Mouse (Mus musculus): ENCODE data around the gene Mfap1a. TPM values are rescaled to one million over a fixed set of nuclear protein-coding genes. Genes with fewer than 3 reads are reported as not detected.
"Not testable (repeated sequence)": the region's sequence is repeated elsewhere in the genome, so short reads cannot be mapped to it uniquely, and the experiment has no call there.

Mfap1a gene
- 16.9 and 18.6 TPM in 2 replicates for polyA plus RNA-seq (2016; fragmentation: Nextera tagmentation; extraction: Ambion mirVana)

DNA sequence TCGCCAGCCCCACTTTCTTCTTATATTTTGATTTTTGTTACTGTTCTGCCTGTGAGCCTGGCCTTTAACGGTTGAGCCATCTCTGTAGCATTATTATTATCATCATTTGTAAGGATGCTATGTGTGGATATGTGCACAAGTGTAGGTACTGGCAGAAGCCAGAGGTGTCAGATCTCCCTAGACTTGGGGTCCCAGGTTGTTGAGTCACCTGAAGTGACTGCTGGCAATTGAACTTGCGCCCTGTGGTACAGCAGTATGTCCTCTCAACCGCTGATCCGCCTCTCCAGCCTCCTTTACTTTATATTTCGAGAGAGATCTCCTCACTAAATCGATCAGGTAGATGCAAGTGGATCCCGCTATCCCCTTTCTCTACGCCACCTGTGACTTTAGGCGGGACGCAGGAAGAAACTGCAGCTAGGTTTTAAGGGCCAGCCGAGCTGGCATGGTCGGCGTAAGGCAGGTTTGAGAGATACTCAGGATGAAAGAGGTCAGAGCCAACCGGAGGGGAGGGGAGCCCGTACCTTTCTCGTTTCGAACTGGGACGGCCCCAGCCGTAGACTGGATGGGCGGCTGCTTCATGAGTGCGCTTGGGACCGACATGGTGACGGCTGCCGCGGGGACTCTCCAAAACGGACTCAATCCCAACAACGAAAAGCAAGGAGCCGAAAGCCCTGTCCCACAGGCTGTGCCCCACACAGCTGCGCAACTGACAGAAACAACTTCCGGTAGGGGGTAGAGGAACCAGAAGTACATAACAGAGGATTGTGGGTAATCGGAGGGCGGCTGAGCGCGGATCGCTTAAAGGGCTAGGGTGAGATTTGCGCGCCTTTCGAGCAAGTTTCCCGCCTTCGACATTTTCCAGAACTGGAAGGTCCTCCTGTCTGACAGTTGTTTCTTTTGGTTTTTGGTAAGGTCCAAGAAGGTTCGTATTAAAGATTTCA, at the start of gene Mfap1a, which contains the start of gene Wdr76:
Mfap1a (minus strand) TSS at position 724 of the 941 bp plus-strand sequence.
Wdr76 (plus strand) TSS at position 782 of the 941 bp plus-strand sequence.
- H3K27me3 ChIP-seq (replicated peaks): not testable (repeated sequence)
- 3% methylated on average over 42 of the region's 42 CpGs for WGBS
- H3K27ac ChIP-seq (ENCODE audit: poor library complexity, severe bottlenecking): peak within 1 kb of the TSS; percentile 51; the same call in 1 of the 2 replicates

DNA sequence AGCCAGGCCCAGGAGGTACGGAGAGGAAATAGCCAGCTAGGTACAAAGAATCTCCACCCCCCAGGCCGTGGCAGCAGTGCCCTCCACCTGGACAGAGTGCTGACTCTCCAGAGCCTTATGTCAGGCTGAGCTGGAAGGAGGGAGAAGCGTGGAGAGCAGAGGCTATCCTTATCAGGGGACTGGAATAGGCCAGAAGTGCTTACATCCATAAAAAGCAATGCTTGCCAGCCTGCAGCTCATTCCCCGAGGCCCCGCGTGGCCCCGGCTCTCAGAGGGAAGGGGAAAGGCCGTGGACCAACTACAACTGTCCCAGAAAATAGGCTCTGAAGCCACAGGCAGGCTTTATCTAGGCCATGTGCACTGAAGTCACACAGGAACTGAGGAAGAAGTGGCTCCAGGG, 44.8 kb upstream of the Mfap1a start:
- peaks cover 33% of the 10 kb centered on the region for H3K4me1 ChIP-seq (replicated peaks)
- H3K4me3 ChIP-seq: peak overlapping the region; percentile 40
- WGBS: 22% methylated on average over 8 of the region's 8 CpGs
- H3K27me3 ChIP-seq (replicated peaks): no peaks in the 10 kb centered on the region
- peak; percentile 64 for ATAC-seq (ENCODE audit: insufficient number of reproducible peaks, low FRiP score)
- peak overlapping the region; percentile 59 for H3K9ac ChIP-seq
- H3K36me3 ChIP-seq: peaks cover 15% of the 10 kb centered on the region
- H3K4me2 ChIP-seq: peak overlapping the region; percentile 58
- H3K27ac ChIP-seq (ENCODE audit: poor library complexity, severe bottlenecking): peak overlapping the region; percentile 95
- no peaks in the 10 kb centered on the region for H3K9me3 ChIP-seq (replicated peaks)

More for the DNA sequence above, at the start of gene Mfap1a, which contains the start of gene Wdr76:
- peak within 1 kb of the TSS; percentile 79 for H3K9ac ChIP-seq
- not testable (repeated sequence) for H3K9me3 ChIP-seq (replicated peaks); H3K36me3 ChIP-seq
- peak within 1 kb of the TSS; percentile 66 for H3K4me3 ChIP-seq
- ATAC-seq (ENCODE audit: insufficient number of reproducible peaks, low FRiP score): peak; percentile 90
- H3K4me1 ChIP-seq (replicated peaks): peaks cover 14% of the 10 kb centered on the region
- peak within 1 kb of the TSS; percentile 83 for H3K4me2 ChIP-seq

DNA sequence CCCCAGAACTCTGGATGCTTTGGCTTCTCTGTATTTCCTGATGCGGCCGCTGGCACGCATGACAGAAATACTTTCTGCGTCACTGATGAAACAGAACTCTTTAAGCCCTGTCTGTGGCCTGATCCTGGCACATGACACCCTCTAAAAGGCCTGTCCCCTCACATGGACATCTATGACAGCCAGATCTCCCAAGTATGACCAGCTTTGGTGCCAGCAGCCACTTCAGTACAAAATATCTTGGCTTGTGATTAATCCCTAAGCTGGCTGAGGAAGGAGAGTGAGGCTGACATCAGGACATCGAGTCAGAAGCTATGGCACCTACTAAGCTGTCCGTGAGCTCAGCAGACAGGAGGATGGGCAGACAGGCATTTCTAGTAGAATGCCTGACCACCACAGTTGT, 43.2 kb upstream of the Mfap1a start:
- no peaks in the 10 kb centered on the region for H3K27me3 ChIP-seq (replicated peaks)
- no peak for ATAC-seq (ENCODE audit: insufficient number of reproducible peaks, low FRiP score)
- peak overlapping the region; percentile 55 for H3K27ac ChIP-seq (ENCODE audit: poor library complexity, severe bottlenecking)
- H3K36me3 ChIP-seq: peaks cover 27% of the 10 kb centered on the region
- WGBS: 75% methylated on average over 6 of the region's 6 CpGs
- no peaks in the 10 kb centered on the region for H3K9me3 ChIP-seq (replicated peaks)
- H3K4me1 ChIP-seq (replicated peaks): peaks cover 33% of the 10 kb centered on the region
- peak overlapping the region; percentile 58 for H3K4me2 ChIP-seq
- H3K4me3 ChIP-seq: peak overlapping the region; percentile 20; the same call in 1 of the 2 replicates
- H3K9ac ChIP-seq: peak overlapping the region; percentile 20; the same call in 1 of the 2 replicates

DNA sequence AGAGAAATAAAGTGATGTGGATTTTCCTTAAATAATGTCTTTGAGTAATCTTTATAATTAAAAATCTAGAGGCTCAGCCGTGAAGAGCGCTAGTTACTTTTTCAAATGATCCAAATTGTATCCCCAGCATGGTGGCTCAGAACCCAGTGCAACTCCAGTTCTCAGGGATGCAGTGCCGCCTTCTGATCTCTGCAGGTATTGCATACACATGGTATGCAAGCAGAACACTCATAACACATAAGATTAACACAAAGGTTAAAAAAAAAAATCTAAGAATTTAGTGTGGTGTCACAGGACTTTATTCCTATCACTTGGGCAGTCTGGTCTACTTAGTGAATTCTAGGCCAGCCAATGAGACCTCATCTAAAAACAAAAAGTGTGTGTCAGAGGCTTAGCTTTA, 38.4 kb upstream of the Mfap1a start:
- no peak for ATAC-seq (ENCODE audit: insufficient number of reproducible peaks, low FRiP score)
- WGBS: 92% methylated on average over 3 of the region's 3 CpGs
- H3K27ac ChIP-seq (ENCODE audit: poor library complexity, severe bottlenecking): no peak overlapping the region
- H3K9ac ChIP-seq: no peak overlapping the region
- peaks cover 15% of the 10 kb centered on the region for H3K4me1 ChIP-seq (replicated peaks)
- H3K9me3 ChIP-seq (replicated peaks): no peaks in the 10 kb centered on the region; the same call in 1 of the 2 replicates
- no peak overlapping the region for H3K4me3 ChIP-seq
- peaks cover 61% of the 10 kb centered on the region for H3K36me3 ChIP-seq
- H3K4me2 ChIP-seq: no peak overlapping the region
- no peaks in the 10 kb centered on the region for H3K27me3 ChIP-seq (replicated peaks)

DNA sequence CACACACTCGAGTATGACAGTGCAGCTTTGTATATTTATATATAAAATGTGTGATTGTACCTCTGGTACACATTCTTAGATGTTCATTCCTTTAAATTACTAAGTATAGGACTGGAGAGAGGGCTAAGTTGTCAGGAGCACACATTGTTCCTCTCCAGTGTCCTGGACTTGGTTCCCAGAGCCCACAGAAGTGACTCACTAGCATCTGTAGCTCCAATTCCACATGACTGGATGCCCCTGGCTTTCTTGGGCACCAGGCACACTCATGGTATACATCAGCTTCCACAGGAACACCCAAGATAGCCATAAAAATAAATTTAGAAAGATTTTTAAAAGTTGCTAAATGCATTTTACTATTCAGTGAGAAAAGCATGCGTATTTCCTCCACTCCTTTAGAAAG, 18.6 kb upstream of the Mfap1a start:
- Histone ChIP-seq H3K4me1 (replicated peaks) (no peaks in the 10 kb centered on the region), H3K9ac (no peak overlapping the region), H3K4me3 (no peak overlapping the region), H3K4me2 (no peak overlapping the region), H3K9me3 (replicated peaks) (no peaks in the 10 kb centered on the region), H3K36me3 (peaks cover 37% of the 10 kb centered on the region), H3K27ac (ENCODE audit: poor library complexity, severe bottlenecking) (no peak overlapping the region), H3K27me3 (replicated peaks) (no peaks in the 10 kb centered on the region)
- no peak for ATAC-seq (ENCODE audit: insufficient number of reproducible peaks, low FRiP score)
- 92% methylated on average over 2 of the region's 2 CpGs for WGBS

DNA sequence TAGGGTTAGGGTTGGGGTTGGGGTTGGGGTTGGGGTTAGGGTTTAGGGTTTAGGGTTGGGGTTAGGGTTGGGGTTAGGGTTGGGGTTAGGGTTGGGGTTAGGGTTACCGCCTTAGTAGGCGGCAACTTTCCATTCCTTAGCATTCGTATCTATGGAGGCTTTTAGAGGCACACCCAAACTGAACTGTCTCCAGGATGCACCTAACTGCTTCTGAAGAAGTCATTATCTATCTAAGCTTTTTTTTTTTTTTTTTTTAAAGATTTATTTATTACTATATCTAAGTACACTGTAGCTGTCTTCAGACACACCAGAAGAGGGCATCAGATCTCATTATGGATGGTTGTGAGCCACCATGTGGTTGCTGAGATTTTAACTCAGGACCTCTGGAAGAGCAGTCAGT, 16.4 kb upstream of the Mfap1a start:
- H3K36me3 ChIP-seq: peaks cover 44% of the 10 kb centered on the region
- not testable (repeated sequence) for H3K9me3 ChIP-seq (replicated peaks); H3K27ac ChIP-seq (ENCODE audit: poor library complexity, severe bottlenecking); H3K4me1 ChIP-seq (replicated peaks); H3K4me2 ChIP-seq; H3K27me3 ChIP-seq (replicated peaks); H3K9ac ChIP-seq; H3K4me3 ChIP-seq; ATAC-seq (ENCODE audit: insufficient number of reproducible peaks, low FRiP score)
- 94% methylated on average over 3 of the region's 3 CpGs for WGBS

DNA sequence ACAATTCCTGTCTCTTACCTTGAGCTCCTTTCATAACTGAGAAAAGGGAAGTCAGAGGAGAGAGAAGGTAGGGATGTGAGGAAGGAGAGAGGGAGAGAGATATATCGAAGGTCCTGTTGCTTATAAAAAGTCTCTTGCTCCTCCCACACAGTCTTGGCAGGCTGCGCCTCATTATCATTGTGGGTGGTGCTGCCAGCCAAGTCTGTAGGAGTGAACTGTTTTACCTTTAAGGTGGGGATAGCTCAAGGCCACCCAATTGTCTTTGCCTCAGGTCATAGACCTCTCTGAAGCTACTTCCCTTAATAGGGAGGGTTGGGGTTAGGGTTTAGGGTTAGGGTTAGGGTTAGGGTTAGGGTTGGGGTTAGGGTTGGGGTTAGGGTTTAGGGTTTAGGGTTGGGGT, 15.5 kb upstream of the Mfap1a start:
- no peaks in the 10 kb centered on the region for H3K4me1 ChIP-seq (replicated peaks)
- H3K36me3 ChIP-seq: peaks cover 48% of the 10 kb centered on the region
- no peak overlapping the region for H3K4me3 ChIP-seq
- H3K9ac ChIP-seq: no peak overlapping the region
- no peaks in the 10 kb centered on the region for H3K27me3 ChIP-seq (replicated peaks)
- no peak for ATAC-seq (ENCODE audit: insufficient number of reproducible peaks, low FRiP score)
- H3K9me3 ChIP-seq (replicated peaks): no peaks in the 10 kb centered on the region
- WGBS: 93% methylated on average over 2 of the region's 2 CpGs
- no peak overlapping the region for H3K27ac ChIP-seq (ENCODE audit: poor library complexity, severe bottlenecking)
- H3K4me2 ChIP-seq: no peak overlapping the region

DNA sequence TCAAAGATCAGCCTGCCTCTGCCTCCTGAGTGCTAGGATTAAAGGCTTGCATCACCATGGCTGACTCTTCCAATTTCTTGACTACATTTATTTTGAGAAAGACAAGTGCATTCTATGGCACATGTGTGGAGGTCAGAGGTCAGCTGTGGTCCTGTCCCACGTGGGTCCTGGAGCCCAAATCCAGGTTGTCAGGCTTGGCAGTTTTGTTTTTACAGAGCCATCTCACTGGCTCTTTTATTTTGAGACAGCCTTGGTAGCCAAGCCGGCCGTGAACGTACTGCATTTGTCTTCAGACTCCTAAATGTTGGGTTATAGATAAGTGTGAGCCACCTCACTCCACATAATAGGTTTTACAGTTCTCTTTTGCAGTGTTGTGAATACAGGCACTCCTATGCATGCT, 12.2 kb upstream of the Mfap1a start:
- not testable (repeated sequence) for H3K9me3 ChIP-seq (replicated peaks); H3K4me1 ChIP-seq (replicated peaks); H3K27me3 ChIP-seq (replicated peaks); H3K9ac ChIP-seq; ATAC-seq (ENCODE audit: insufficient number of reproducible peaks, low FRiP score); H3K27ac ChIP-seq (ENCODE audit: poor library complexity, severe bottlenecking); H3K4me3 ChIP-seq; H3K4me2 ChIP-seq
- H3K36me3 ChIP-seq: peaks cover 43% of the 10 kb centered on the region
- 91% methylated on average over 4 of the region's 4 CpGs for WGBS

DNA sequence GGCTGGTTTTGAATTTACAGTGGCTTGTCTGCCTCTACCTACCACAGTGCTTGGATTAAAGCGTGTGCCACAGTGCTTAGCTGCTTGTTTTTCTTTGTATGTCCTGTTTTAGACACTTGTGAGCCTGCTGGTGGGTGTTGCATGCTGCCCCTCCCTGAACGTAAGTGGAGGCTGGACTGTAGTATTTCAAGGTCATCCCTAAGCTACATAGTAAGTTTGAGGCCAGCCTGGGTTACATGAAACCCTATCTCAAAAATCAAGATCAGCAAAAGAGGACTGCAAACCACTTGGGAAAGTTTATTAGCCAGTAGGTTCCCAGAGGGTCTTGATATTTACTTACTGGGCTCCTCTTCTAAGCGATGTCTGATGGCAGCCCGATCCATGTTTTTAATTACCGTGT, 11.6 kb upstream of the Mfap1a start:
- H3K27me3 ChIP-seq (replicated peaks): no peaks in the 10 kb centered on the region
- H3K36me3 ChIP-seq: peaks cover 44% of the 10 kb centered on the region
- no peak overlapping the region for H3K9ac ChIP-seq
- no peak overlapping the region for H3K27ac ChIP-seq (ENCODE audit: poor library complexity, severe bottlenecking)
- no peak overlapping the region for H3K4me2 ChIP-seq
- no peak overlapping the region for H3K4me3 ChIP-seq
- no peaks in the 10 kb centered on the region for H3K9me3 ChIP-seq (replicated peaks)
- no peaks in the 10 kb centered on the region for H3K4me1 ChIP-seq (replicated peaks)
- ATAC-seq (ENCODE audit: insufficient number of reproducible peaks, low FRiP score): no peak
- WGBS: 92% methylated on average over 5 of the region's 5 CpGs

DNA sequence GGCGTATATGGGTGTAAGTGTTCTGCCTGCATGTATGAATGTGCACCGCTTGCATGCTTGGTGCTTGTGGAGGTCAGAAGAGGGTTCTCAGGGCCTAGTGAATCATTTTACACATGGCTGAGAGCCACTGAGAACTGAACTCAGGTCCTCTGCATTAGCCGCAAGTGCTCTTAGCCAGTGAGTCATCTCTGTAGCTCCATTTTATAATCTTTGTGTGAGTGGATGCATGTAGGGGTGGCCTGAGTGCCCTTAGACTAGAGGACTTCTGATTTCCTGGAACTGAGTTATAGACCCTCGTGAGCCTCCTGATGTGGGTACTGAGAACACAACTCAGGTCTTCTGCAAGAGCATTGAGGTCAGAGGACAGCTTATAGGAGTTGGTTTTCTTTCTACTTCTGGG, 7.7 kb upstream of the Mfap1a start:
- WGBS: 92% methylated on average over 4 of the region's 4 CpGs
- no peak overlapping the region for H3K4me2 ChIP-seq
- H3K4me1 ChIP-seq (replicated peaks): peaks cover 6% of the 10 kb centered on the region; the same call in 1 of the 2 replicates
- H3K9ac ChIP-seq: no peak overlapping the region
- no peak overlapping the region for H3K27ac ChIP-seq (ENCODE audit: poor library complexity, severe bottlenecking)
- ATAC-seq (ENCODE audit: insufficient number of reproducible peaks, low FRiP score): no peak
- H3K9me3 ChIP-seq (replicated peaks): no peaks in the 10 kb centered on the region
- peaks cover 51% of the 10 kb centered on the region for H3K36me3 ChIP-seq
- no peaks in the 10 kb centered on the region for H3K27me3 ChIP-seq (replicated peaks)
- no peak overlapping the region for H3K4me3 ChIP-seq

DNA sequence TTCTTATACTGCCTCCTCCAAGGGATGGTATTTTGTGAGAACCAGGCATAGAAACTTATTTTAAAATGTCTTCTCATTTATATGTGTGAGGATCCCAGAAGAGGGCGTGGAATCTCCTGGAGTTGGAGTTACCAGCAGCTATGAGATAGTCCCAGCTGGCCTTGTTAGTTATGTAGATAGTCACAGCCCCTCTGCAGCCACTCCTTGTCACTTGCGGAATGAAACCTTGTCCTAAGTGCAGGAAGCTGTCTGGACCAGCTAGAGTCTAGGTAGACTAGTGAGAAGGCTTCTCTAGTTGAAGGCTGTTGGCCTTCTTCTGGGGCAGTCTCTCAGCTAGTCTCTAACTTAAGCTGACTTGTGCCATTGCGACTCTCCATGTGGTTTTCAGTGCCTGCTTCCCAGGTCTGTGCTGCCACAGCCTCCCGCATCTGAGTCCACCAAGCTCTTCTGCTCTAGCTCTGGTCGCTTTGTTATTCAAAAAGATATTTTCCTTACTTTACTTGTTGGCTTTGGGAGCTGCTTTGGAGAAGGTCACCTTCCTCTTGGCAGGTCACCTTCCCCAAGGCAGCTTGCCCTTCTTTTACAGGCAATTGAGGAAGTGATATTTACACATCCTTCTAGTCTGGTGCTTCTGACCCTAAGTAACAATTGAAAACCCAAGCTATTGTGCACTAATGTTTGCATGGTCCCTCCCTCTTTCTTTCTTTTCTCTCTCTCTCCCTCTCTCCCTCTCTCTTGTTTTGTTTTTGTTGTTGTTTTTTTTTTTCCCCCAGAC, 6.7 kb upstream of the Mfap1a start:
- peaks cover 43% of the 10 kb centered on the region for H3K36me3 ChIP-seq
- not testable (repeated sequence) for H3K4me3 ChIP-seq; ATAC-seq (ENCODE audit: insufficient number of reproducible peaks, low FRiP score); H3K9ac ChIP-seq; H3K4me2 ChIP-seq; H3K9me3 ChIP-seq (replicated peaks); H3K4me1 ChIP-seq (replicated peaks); H3K27ac ChIP-seq (ENCODE audit: poor library complexity, severe bottlenecking); H3K27me3 ChIP-seq (replicated peaks)
- WGBS: 86% methylated on average over 5 of the region's 5 CpGs
